Mouse (Mus musculus): Measurements from ENCODE around the gene Cfap54. TPM values are rescaled to one million over a fixed set of nuclear protein-coding genes. Genes with fewer than 3 reads are reported as not detected.

The Cfap54 gene
- polyA plus RNA-seq, 1 experiment from 2014 or later: 0.80 TPM

DNA sequence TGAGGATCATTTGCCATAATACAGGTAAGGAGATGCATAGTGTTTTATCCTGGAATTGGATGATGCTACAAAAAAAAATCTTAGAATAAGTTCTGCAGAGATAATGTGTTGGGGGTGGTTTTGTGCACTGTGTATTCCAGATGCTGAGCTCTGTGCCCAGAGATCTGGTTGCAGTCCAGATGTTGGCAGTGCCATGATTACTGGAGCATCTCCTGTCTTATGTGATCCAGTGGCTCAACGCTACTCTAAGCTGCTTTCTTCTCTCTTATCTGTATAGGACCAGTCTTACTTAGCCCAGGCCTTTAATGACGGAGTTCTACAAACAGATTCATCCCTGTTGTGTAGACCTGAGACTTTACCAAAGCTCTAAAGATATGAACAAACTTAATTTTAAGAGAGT is 10.5 kb upstream of the Cfap54 start:
- no peaks in the 10 kb centered on the region for H3K27me3 ChIP-seq (ENCODE audit: insufficient read depth, low read length)
- ATAC-seq (replicated peaks; ENCODE audit: low FRiP score, low read depth) (no peak), DNase-seq (ENCODE audit: low spot score) (no peak)
- H3K36me3 ChIP-seq (ENCODE audit: insufficient read depth, low read length): no peaks in the 10 kb centered on the region
- TF ChIP-seq CTCF (IDR thresholded peaks at IDR 0.05; ENCODE audit: low read depth): no peak
- no peaks in the 10 kb centered on the region for H3K4me1 ChIP-seq (replicated peaks; ENCODE audit: insufficient read depth, low read length)
- H3K4me2 ChIP-seq (ENCODE audit: low read length): no peak overlapping the region
- H3K9me3 ChIP-seq (replicated peaks; ENCODE audit: low read length): no peaks in the 10 kb centered on the region
- 88% methylated on average over 2 of the region's 2 CpGs for WGBS
- no peak overlapping the region for H3K4me3 ChIP-seq (replicated peaks; ENCODE audit: low read depth, low read length)
- no peak overlapping the region for H3K9ac ChIP-seq (ENCODE audit: low read depth, low read length)
- H3K27ac ChIP-seq: no peak overlapping the region

DNA sequence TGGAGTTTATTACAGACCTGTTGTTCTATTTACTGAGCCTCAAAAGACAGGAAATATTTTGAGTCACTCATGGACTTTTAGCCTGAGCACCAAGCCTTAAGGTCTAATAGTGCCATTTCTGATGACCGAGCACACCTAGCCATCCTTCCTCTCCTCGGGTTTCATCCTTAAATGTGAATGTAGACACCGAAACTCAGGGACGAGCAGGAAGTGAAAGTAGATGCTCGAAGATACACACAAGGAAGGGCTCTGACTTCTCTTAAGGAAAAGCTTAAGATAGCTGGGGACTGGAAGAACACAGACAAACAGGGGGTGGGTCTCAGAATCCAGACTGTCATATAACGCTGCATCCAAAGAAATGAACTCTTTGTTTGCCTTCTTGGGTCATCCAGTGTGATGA is 8.8 kb upstream of the Cfap54 start:
- no peak for ATAC-seq (replicated peaks; ENCODE audit: low FRiP score, low read depth)
- Histone ChIP-seq H3K9ac (ENCODE audit: low read depth, low read length) (no peak overlapping the region), H3K4me3 (replicated peaks; ENCODE audit: low read depth, low read length) (no peak overlapping the region), H3K9me3 (replicated peaks; ENCODE audit: low read length) (no peaks in the 10 kb centered on the region), H3K27me3 (ENCODE audit: insufficient read depth, low read length) (no peaks in the 10 kb centered on the region), H3K27ac (no peak overlapping the region), H3K36me3 (ENCODE audit: insufficient read depth, low read length) (no peaks in the 10 kb centered on the region), H3K4me2 (ENCODE audit: low read length) (no peak overlapping the region), H3K4me1 (replicated peaks; ENCODE audit: insufficient read depth, low read length) (no peaks in the 10 kb centered on the region)
- no peak for DNase-seq (ENCODE audit: low spot score)
- WGBS: 61% methylated on average over 6 of the region's 6 CpGs
- no peak for TF ChIP-seq CTCF (IDR thresholded peaks at IDR 0.05; ENCODE audit: low read depth)

DNA sequence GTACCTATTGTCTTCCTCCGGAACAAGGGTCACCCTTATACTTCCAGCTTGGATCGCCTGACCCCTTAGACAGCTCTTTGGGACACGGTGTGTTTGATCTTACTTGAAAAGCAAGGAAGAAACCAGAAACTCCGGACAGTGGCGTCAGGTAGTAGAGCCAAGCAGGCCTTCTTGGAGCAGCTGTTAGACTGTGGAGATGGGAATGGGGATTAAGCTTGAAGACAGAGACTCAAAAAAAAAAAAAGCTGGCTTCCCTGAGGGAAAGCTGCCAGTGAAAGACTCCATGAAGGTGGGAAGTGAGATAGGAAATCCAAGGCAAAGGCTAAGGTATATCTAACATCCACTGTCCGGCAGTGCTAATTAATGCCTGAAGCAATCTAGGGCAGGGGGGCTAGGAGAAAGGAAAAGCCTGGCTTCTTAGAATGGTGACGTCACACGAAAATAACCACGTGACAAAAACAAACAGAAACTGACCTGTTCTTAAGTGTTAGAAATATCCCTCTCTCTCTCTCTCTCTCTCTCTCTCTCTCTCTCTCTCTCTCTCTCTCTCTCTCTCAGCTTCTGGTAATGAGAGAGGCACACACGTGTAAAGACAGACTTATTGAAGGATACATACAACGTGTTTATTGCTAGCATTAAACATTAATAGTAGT is 7.1 kb upstream of the Cfap54 start:
- Histone ChIP-seq H3K9ac (ENCODE audit: low read depth, low read length) (no peak overlapping the region), H3K4me3 (replicated peaks; ENCODE audit: low read depth, low read length) (no peak overlapping the region), H3K9me3 (replicated peaks; ENCODE audit: low read length) (no peaks in the 10 kb centered on the region), H3K27ac (no peak overlapping the region), H3K4me1 (replicated peaks; ENCODE audit: insufficient read depth, low read length) (no peaks in the 10 kb centered on the region), H3K27me3 (ENCODE audit: insufficient read depth, low read length) (no peaks in the 10 kb centered on the region), H3K4me2 (ENCODE audit: low read length) (no peak overlapping the region), H3K36me3 (ENCODE audit: insufficient read depth, low read length) (no peaks in the 10 kb centered on the region)
- no peak for TF ChIP-seq CTCF (IDR thresholded peaks at IDR 0.05; ENCODE audit: low read depth)
- no peak for DNase-seq (ENCODE audit: low spot score)
- no peak for ATAC-seq (replicated peaks; ENCODE audit: low FRiP score, low read depth)
- WGBS: 57% methylated on average over 11 of the region's 11 CpGs

DNA sequence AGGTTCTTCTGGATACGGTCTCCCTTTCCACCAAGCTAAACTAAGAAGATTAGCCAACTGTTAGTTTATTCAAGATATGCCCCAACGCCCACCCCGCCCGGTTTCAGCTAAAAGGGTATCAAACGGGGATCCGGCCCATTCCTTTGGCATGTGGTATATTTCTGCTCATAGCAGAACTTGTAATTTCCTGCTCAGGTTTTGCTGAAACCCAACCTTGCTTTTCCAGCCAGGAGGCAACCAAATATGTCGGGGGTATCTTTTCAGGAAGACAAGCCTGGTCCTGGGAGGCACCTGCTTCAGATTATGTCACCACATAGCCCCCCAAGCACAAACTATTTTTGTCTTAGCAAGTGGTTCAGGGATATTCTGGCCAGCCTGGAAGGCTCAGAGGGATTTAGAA is 6.1 kb upstream of the Cfap54 start:
- no peak for TF ChIP-seq CTCF (IDR thresholded peaks at IDR 0.05; ENCODE audit: low read depth)
- Histone ChIP-seq H3K4me1 (replicated peaks; ENCODE audit: insufficient read depth, low read length) (no peaks in the 10 kb centered on the region), H3K27me3 (ENCODE audit: insufficient read depth, low read length) (no peaks in the 10 kb centered on the region), H3K4me2 (ENCODE audit: low read length) (no peak overlapping the region), H3K4me3 (replicated peaks; ENCODE audit: low read depth, low read length) (no peak overlapping the region), H3K36me3 (ENCODE audit: insufficient read depth, low read length) (no peaks in the 10 kb centered on the region), H3K27ac (no peak overlapping the region), H3K9me3 (replicated peaks; ENCODE audit: low read length) (no peaks in the 10 kb centered on the region), H3K9ac (ENCODE audit: low read depth, low read length) (no peak overlapping the region)
- ATAC-seq (replicated peaks; ENCODE audit: low FRiP score, low read depth) (no peak), DNase-seq (ENCODE audit: low spot score) (no peak)
- WGBS: 69% methylated on average over 7 of the region's 7 CpGs

DNA sequence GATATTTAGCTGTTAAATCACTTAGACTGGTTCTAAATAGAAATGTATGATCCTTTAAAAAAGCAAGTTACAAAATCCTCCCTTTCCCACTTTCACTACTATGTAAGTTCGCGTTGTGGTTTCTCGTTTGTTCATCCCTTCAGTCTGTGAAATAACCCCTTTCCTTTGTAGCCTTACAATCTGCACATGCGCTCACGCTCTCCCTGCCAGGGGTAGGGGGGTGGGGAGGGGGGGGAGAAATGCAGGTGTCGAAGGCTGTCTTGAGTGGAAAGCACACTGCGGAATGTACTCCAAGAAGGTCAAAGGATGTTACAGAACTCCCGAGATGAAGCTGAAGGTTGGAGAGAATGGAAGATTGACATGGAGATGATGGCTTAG is 2.5 kb upstream of the Cfap54 start:
- H3K36me3 ChIP-seq (ENCODE audit: insufficient read depth, low read length): no peaks in the 10 kb centered on the region
- H3K4me1 ChIP-seq (replicated peaks; ENCODE audit: insufficient read depth, low read length): no peaks in the 10 kb centered on the region
- H3K9ac ChIP-seq (ENCODE audit: low read depth, low read length): no peak overlapping the region
- no peak for TF ChIP-seq CTCF (IDR thresholded peaks at IDR 0.05; ENCODE audit: low read depth)
- DNase-seq (ENCODE audit: low spot score): no peak
- no peak for ATAC-seq (replicated peaks; ENCODE audit: low FRiP score, low read depth)
- H3K9me3 ChIP-seq (replicated peaks; ENCODE audit: low read length): no peaks in the 10 kb centered on the region
- WGBS: 68% methylated on average over 8 of the region's 8 CpGs
- no peaks in the 10 kb centered on the region for H3K27me3 ChIP-seq (ENCODE audit: insufficient read depth, low read length)
- H3K27ac ChIP-seq: no peak overlapping the region
- H3K4me2 ChIP-seq (ENCODE audit: low read length): no peak overlapping the region
- no peak overlapping the region for H3K4me3 ChIP-seq (replicated peaks; ENCODE audit: low read depth, low read length)

DNA sequence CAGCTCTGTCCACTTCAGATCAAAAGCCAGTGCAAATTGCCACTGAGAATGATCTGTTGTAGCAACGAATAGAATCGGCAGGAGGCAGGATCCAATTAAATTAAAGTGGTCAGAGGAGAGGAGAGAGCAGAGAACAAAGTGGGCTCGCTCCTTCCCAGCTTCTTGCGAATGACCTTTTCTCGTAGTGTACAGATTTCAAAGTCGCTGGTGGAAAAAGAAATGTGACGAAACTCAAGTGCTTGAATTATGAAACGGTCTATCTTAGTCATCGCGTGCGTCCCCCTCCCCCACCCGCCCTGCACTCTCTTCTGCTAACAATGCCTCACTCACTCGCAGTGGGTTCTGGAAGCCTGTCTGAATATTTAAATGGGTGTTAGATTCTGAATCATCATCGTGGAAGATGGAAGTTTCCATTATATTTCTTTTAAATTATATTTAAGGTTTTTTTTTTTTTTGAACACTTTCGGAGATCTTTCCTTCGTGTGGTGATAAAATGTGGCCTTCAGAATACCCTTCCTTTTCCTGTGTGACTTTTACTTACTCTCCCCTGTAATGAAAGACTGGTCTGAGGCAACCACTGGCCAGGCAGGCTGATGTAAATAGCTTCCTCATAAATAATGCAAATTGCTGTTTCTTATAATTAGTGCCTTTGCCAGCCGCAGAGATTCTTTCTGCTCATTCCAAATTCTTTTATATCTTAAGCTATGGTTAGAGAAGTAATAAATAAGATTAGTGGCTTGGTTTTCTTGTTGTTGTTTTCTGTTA is 2.0 kb upstream of the Cfap54 start:
- H3K4me3 ChIP-seq (replicated peaks; ENCODE audit: low read depth, low read length): no peak overlapping the region

More for the DNA sequence above, 2.0 kb upstream of the Cfap54 start:
- no peak for ATAC-seq (replicated peaks; ENCODE audit: low FRiP score, low read depth)
- no peaks in the 10 kb centered on the region for H3K36me3 ChIP-seq (ENCODE audit: insufficient read depth, low read length)
- TF ChIP-seq CTCF (IDR thresholded peaks at IDR 0.05; ENCODE audit: low read depth): no peak
- peak overlapping the region; percentile 35; the same call in 1 of the 2 replicates for H3K4me2 ChIP-seq (ENCODE audit: low read length)
- H3K9me3 ChIP-seq (replicated peaks; ENCODE audit: low read length): no peaks in the 10 kb centered on the region
- no peaks in the 10 kb centered on the region for H3K27me3 ChIP-seq (ENCODE audit: insufficient read depth, low read length)
- 10% methylated on average over 17 of the region's 17 CpGs for WGBS
- no peak overlapping the region for H3K27ac ChIP-seq
- DNase-seq (ENCODE audit: low spot score): peak; percentile 45
- no peak overlapping the region for H3K9ac ChIP-seq (ENCODE audit: low read depth, low read length)
- H3K4me1 ChIP-seq (replicated peaks; ENCODE audit: insufficient read depth, low read length): no peaks in the 10 kb centered on the region
